Mouse (Mus musculus) embryonic facial prominence, embryonic 15.5 days (tissue): ENCODE data around the gene S1pr4. TPM values are rescaled to one million over a fixed set of nuclear protein-coding genes. Genes with fewer than 3 reads are reported as not detected.

Experiments
- ATAC-seq: fragments of 200-750 bp; cut with Nextera tagmentation; 2 replicates; pipeline ENCODE4 v1.8.0; 2017; ENCODE audit warnings: low read depth, moderate TSS enrichment; ENCODE audit not compliant: insufficient number of reproducible peaks, low FRiP score, low TSS enrichment
- H3K27ac ChIP-seq: fragments of 300-500 bp; sonication (generic); replicated peaks from 2 replicates; pipeline ENCODE4 v1.5.1; 2015; ENCODE audit warnings: mild to moderate bottlenecking, inconsistent platforms
- H3K27me3 ChIP-seq: fragments of 300-500 bp; sonication (generic); 2 replicates; pipeline ENCODE4 v1.6.1; 2015; ENCODE audit warnings: inconsistent platforms
- H3K36me3 ChIP-seq: fragments of 300-500 bp; sonication (generic); 2 replicates; pipeline ENCODE4 v1.6.1; 2015; ENCODE audit warnings: mild to moderate bottlenecking, inconsistent platforms
- H3K4me1 ChIP-seq: fragments of 300-500 bp; sonication (generic); 2 replicates; pipeline ENCODE4 v1.6.1; 2015; ENCODE audit warnings: inconsistent platforms
- H3K4me2 ChIP-seq: fragments of 300-500 bp; sonication (generic); replicated peaks from 2 replicates; pipeline ENCODE4 v1.6.1; 2015; ENCODE audit warnings: mild to moderate bottlenecking, inconsistent platforms
- H3K4me3 ChIP-seq: fragments of 300-500 bp; sonication (generic); replicated peaks from 2 replicates; pipeline ENCODE4 v1.5.1; 2015; ENCODE audit warnings: mild to moderate bottlenecking, inconsistent platforms
- H3K9ac ChIP-seq: fragments of 300-500 bp; sonication (generic); 2 replicates; pipeline ENCODE4 v1.6.1; 2015; ENCODE audit warnings: inconsistent platforms
- H3K9me3 ChIP-seq: fragments of 300-500 bp; sonication (generic); replicated peaks from 2 replicates; pipeline ENCODE4 v1.6.1; 2016; ENCODE audit warnings: inconsistent platforms
- WGBS: fragments of 180-500 bp; shearing (Covaris S2); methylation state at CpG from one replicate; pipeline ENCODE4 v1.1.7; 2015; 5-methylcytosine and 5-hydroxymethylcytosine counted together
- microRNA-seq: library from miRNA; unstranded; fragments of <30 nt; microRNA quantifications from one replicate; pipeline ENCODE4, GENCODE M21; 2016; ENCODE audit warnings: borderline number of aligned reads
- polyA plus RNA-seq: library from polyadenylated mRNA; unstranded; fragments of >200 nt; fragmentation: Nextera tagmentation; extraction: Ambion mirVana; gene quantifications from 2 replicates; pipeline ENCODE4 v1.2.1, GENCODE M21; 2015

Gene S1pr4
- polyA plus RNA-seq, 1 experiment from 2014 or later, result 1.1 TPM

GRCm38 (mm10) chr10:81452947-81453288, 47.0 kb downstream of the S1pr4 start:
- no peak overlapping the region for H3K27ac ChIP-seq
- H3K9ac ChIP-seq, result no peak overlapping the region
- H3K4me1 ChIP-seq, result peaks cover 10% of the 10 kb centered on the region
- H3K4me3 ChIP-seq, result peak overlapping the region; percentile 12; the same call in 1 of the 2 replicates
- 3% methylated on average over 14 of the region's 14 CpGs for WGBS
- peaks cover 90% of the 10 kb centered on the region for H3K27me3 ChIP-seq
- no peak for ATAC-seq
- H3K4me2 ChIP-seq, result no peak overlapping the region
- H3K36me3 ChIP-seq, result no peaks in the 10 kb centered on the region
- H3K9me3 ChIP-seq, result no peaks in the 10 kb centered on the region

GRCm38 (mm10) chr10:81452237-81452946, 47.5 kb downstream of the S1pr4 start:
- H3K36me3 ChIP-seq, result no peaks in the 10 kb centered on the region
- ATAC-seq, result no peak
- no peak overlapping the region; the same call in 1 of the 2 replicates for H3K4me2 ChIP-seq
- no peak overlapping the region for H3K9ac ChIP-seq
- WGBS, result 5% methylated on average over 36 of the region's 36 CpGs
- H3K4me1 ChIP-seq, result peaks cover 10% of the 10 kb centered on the region
- H3K27ac ChIP-seq, result no peak overlapping the region
- H3K27me3 ChIP-seq, result peaks cover 84% of the 10 kb centered on the region
- H3K4me3 ChIP-seq, result peak overlapping the region; percentile 12
- H3K9me3 ChIP-seq, result no peaks in the 10 kb centered on the region

- WGBS, result 54% methylated on average over 6 of the region's 6 CpGs
- no peak overlapping the region for H3K4me3 ChIP-seq
- no peak overlapping the region for H3K4me2 ChIP-seq
- H3K27me3 ChIP-seq, result peaks cover 74% of the 10 kb centered on the region
- peaks cover 10% of the 10 kb centered on the region for H3K4me1 ChIP-seq
- H3K36me3 ChIP-seq, result no peaks in the 10 kb centered on the region
- H3K27ac ChIP-seq, result no peak overlapping the region
- no peaks in the 10 kb centered on the region for H3K9me3 ChIP-seq
- ATAC-seq, result no peak
- no peak overlapping the region for H3K9ac ChIP-seq
Observed at GRCm38 (mm10) chr10:81451365-81451745, 48.6 kb downstream of the S1pr4 start.

GRCm38 (mm10) chr10:81450641-81451364, 49.1 kb downstream of the S1pr4 start:
- H3K4me3 ChIP-seq, result no peak overlapping the region
- no peak overlapping the region for H3K4me2 ChIP-seq
- H3K9ac ChIP-seq, result no peak overlapping the region; the same call in 1 of the 2 replicates
- 49% methylated on average over 9 of the region's 9 CpGs for WGBS
- H3K27me3 ChIP-seq, result peaks cover 70% of the 10 kb centered on the region
- no peak for ATAC-seq
- H3K27ac ChIP-seq, result no peak overlapping the region
- no peaks in the 10 kb centered on the region for H3K36me3 ChIP-seq
- H3K4me1 ChIP-seq, result peaks cover 10% of the 10 kb centered on the region
- no peaks in the 10 kb centered on the region for H3K9me3 ChIP-seq

- Histone ChIP-seq H3K4me3 (no peak overlapping the region), H3K9ac (no peak overlapping the region), H3K4me1 (peaks cover 10% of the 10 kb centered on the region), H3K9me3 (no peaks in the 10 kb centered on the region), H3K27me3 (peaks cover 64% of the 10 kb centered on the region), H3K4me2 (no peak overlapping the region), H3K27ac (no peak overlapping the region), H3K36me3 (no peaks in the 10 kb centered on the region)
- WGBS, result 1% methylated on average over 7 of the region's 7 CpGs
- ATAC-seq, result 0 out of 2 replicates have a peak, but pooled peaks have one; percentile 36
Observed at GRCm38 (mm10) chr10:81450140-81450539, 49.8 kb downstream of the S1pr4 start.

Small RNA genes within 50 kb of the gene (microRNA-seq; reads per million reads assigned to microRNA genes)
- not detected for gene Gm25595

Other genes starting within 250 kb of the S1pr4 start
- gene Matk, start 247.2 kb downstream of the S1pr4 start, polyA plus RNA-seq, result 7.1 and 9.1 TPM in 2 replicates
- 199 and 203 TPM in 2 replicates for gene Mrpl54, start 233.2 kb downstream of the S1pr4 start, polyA plus RNA-seq
- 70.9 and 77.4 TPM in 2 replicates for gene Apba3, start 233.2 kb downstream of the S1pr4 start, polyA plus RNA-seq
- gene Tjp3, start 208.6 kb downstream of the S1pr4 start, polyA plus RNA-seq, result 15.1 and 22.6 TPM in 2 replicates
- gene Pip5k1c, start 207.2 kb downstream of the S1pr4 start, polyA plus RNA-seq, result 51.1 and 53.8 TPM in 2 replicates
- 41.4 and 44.0 TPM in 2 replicates for gene Cactin, start 179.0 kb downstream of the S1pr4 start, polyA plus RNA-seq
- gene Tbxa2r, start 171.4 kb downstream of the S1pr4 start, polyA plus RNA-seq, result 13.2 and 14.2 TPM in 2 replicates
- gene Gipc3, start 156.9 kb downstream of the S1pr4 start, polyA plus RNA-seq, result 0.29 and 0.35 TPM in 2 replicates
- gene Hmg20b, start 149.7 kb downstream of the S1pr4 start, polyA plus RNA-seq, result 94.7 and 96.1 TPM in 2 replicates
- 15.8 and 16.2 TPM in 2 replicates for gene Mfsd12, start 142.6 kb downstream of the S1pr4 start, polyA plus RNA-seq
- gene 4930404N11Rik, start 134.3 kb downstream of the S1pr4 start, polyA plus RNA-seq, result 0.73 and 1.3 TPM in 2 replicates
- 98.8 and 102 TPM in 2 replicates for gene Fzr1, start 121.6 kb downstream of the S1pr4 start, polyA plus RNA-seq
- gene Dohh, start 115.7 kb downstream of the S1pr4 start, polyA plus RNA-seq, result 83.1 and 85.2 TPM in 2 replicates
- 3.1 and 3.2 TPM in 2 replicates for gene Gm48551, start 115.7 kb downstream of the S1pr4 start, polyA plus RNA-seq
- 1.6 and 2.9 TPM in 2 replicates for gene Gm48552, start 111.1 kb downstream of the S1pr4 start, polyA plus RNA-seq
- gene Smim24, start 107.1 kb downstream of the S1pr4 start, polyA plus RNA-seq, result 5.0 and 8.3 TPM in 2 replicates
- 138 and 139 TPM in 2 replicates for gene Nfic, start 44.5 kb downstream of the S1pr4 start, polyA plus RNA-seq
- 1.4 and 1.6 TPM in 2 replicates for gene Celf5, start 17.4 kb downstream of the S1pr4 start, polyA plus RNA-seq
- 81.9 and 89.1 TPM in 2 replicates for gene Ncln, start 3.7 kb downstream of the S1pr4 start, polyA plus RNA-seq
- 4.9 and 6.4 TPM in 2 replicates for gene Gna15, start 24.1 kb upstream of the S1pr4 start, polyA plus RNA-seq
- 89.1 and 89.2 TPM in 2 replicates for gene Gna11, start 45.1 kb upstream of the S1pr4 start, polyA plus RNA-seq
- gene Aes, start 59.4 kb upstream of the S1pr4 start, polyA plus RNA-seq, result 642 and 649 TPM in 2 replicates
- 63.1 and 73.7 TPM in 2 replicates for gene Tle2, start 74.4 kb upstream of the S1pr4 start, polyA plus RNA-seq
- gene Tle6, start 100.9 kb upstream of the S1pr4 start, polyA plus RNA-seq, result 16.4 and 19.6 TPM in 2 replicates
- gene BC025920, start 106.1 kb upstream of the S1pr4 start, polyA plus RNA-seq, result 0.84 and 1.3 TPM in 2 replicates
- gene Sirt6, start 127.7 kb upstream of the S1pr4 start, polyA plus RNA-seq, result 40.5 and 41.0 TPM in 2 replicates
- 14.5 and 15.0 TPM in 2 replicates for gene Ankrd24, start 128.4 kb upstream of the S1pr4 start, polyA plus RNA-seq
- 4.2 and 4.5 TPM in 2 replicates for gene Gm10778, start 148.9 kb upstream of the S1pr4 start, polyA plus RNA-seq
- gene Zfp433, start 204.7 kb upstream of the S1pr4 start, polyA plus RNA-seq, result 13.1 and 13.7 TPM in 2 replicates